Mouse (Mus musculus) C3H10T1/2 (cell line): ENCODE data around the gene Lbh. TPM values are rescaled to one million over a fixed set of nuclear protein-coding genes. Genes with fewer than 3 reads are reported as not detected.

Experiments
- polyA plus RNA-seq, 2 experiments: library from polyadenylated mRNA; unstranded; fragments of >200 nt; fragmentation: generic; extraction: Trizol; gene quantifications; one replicate each; pipeline ENCODE4 v1.2.1; 2012; ENCODE audit warnings: missing spikeins in 2 of 2

Lbh gene
- polyA plus RNA-seq: 10 to 100 TPM in 1 of 2 experiments, 1 to 10 TPM in 1; 2.5 to 23.5 TPM

GRCm38 (mm10) chr17:72918053-72918452 lies at the start of gene Lbh:
Lbh (plus strand) TSS chr17:72918305.

Other genes with a start within 250 kb of the Lbh start
- gene Ypel5, start 81.9 kb upstream of the Lbh start, polyA plus RNA-seq: 10 to 100 TPM in 1 of 2 experiments, 1 to 10 TPM in 1; 2.8 to 17.8 TPM
- gene Lclat1, start 189.7 kb downstream of the Lbh start, polyA plus RNA-seq: 10 to 100 TPM in 1 of 2 experiments, 1 to 10 TPM in 1; 2.2 to 24.9 TPM